In genomic region chr9:57541312-57541711, GRCm38 (mm10) we compare ENCODE assay signal across 9 mouse cellular contexts. TPM values are rescaled to one million over a fixed set of nuclear protein-coding genes. Genes with fewer than 3 reads are reported as not detected.
DNase-seq lines count a peak whose midpoint lies in the region; ATAC-seq and TF ChIP-seq lines count a peak whose summit lies in the region.
"Had no signal": no experiment of that assay in that cellular context is flagged by ENCODE, and none has a peak within 500 bp of the region (broad histone marks: within the 10 kb centered on the region; RNA-seq: fewer than 3 reads in every experiment).

No protein-coding gene starts in this region.

- H3K36me3 ChIP-seq in G1E (replicated peaks): peaks cover 80% of the 10 kb centered on the region
- peaks cover 2% of the 10 kb centered on the region for H3K36me3 ChIP-seq in embryonic facial prominence, embryonic 11.5 days (replicated peaks; ENCODE audit: control insufficient read depth, insufficient read depth, low read depth, low read length)

- intact Hi-C loops in left cerebral cortex, postnatal 14 days (cut with DNase I): loop anchor here (2.0 kb wide), 1 partner anchor 113 kb away; no protein-coding TSS in a partner anchor
- intact Hi-C loops in left cerebral cortex, postnatal 10 days (cut with DNase I): loop anchor here (5.0 kb wide), 1 partner anchor 111 kb away; the partner anchor contains the start of gene Csk

- DNase-seq in cerebellum, adult 18-20 months: peak; percentile 56 to 64
- DNase-seq in cerebellum, adult 11 months: no peak
- peak; percentile 67 to 68 for DNase-seq in left cerebral cortex, postnatal 14 days (ENCODE audit: low spot score in 2 of 2)
- DNase-seq in left cerebral cortex, postnatal 10 days (ENCODE audit: extremely low spot score in 1 of 2, low spot score in 2 of 2): no peak
- peak; percentile 31 for DNase-seq in G1E (ENCODE audit: low spot score)
- peak; percentile 81 for DNase-seq in embryonic facial prominence, embryonic 11.5 days (ENCODE audit: low spot score)
- peak; percentile 74 for DNase-seq in lung, postnatal 10 days
- DNase-seq in ovary, postnatal 10 days (ENCODE audit: low spot score): no peak

- H3K4me2 ChIP-seq in embryonic facial prominence, embryonic 11.5 days (ENCODE audit: low read depth, low read length): no peak overlapping the region
- H3K4me2 ChIP-seq: limb, embryonic 13.5 days had no signal

- WGBS in embryonic facial prominence, embryonic 11.5 days: 19% methylated on average over 1 of the region's 1 CpGs

- H3K4me1 ChIP-seq in G1E (ENCODE audit: insufficient read depth, low read depth, low read length): peaks cover 42% of the 10 kb centered on the region
- H3K4me1 ChIP-seq in embryonic facial prominence, embryonic 11.5 days (ENCODE audit: control insufficient read depth, insufficient read depth, low read length): no peaks in the 10 kb centered on the region

- H3K27ac ChIP-seq in embryonic facial prominence, embryonic 11.5 days (replicated peaks; ENCODE audit: low read depth, low read length): no peak overlapping the region
- H3K27ac ChIP-seq: limb, embryonic 13.5 days had no signal

- peak; percentile 32; the same call in 1 of the 2 replicates for TF ChIP-seq CTCF in G1E (IDR thresholded peaks at IDR 0.05; ENCODE audit: low read depth, low read length)

- ATAC-seq in G1E (ENCODE audit: extremely low read depth, insufficient number of reproducible peaks, low FRiP score, poor library complexity, severe bottlenecking): no peak
- no peak for ATAC-seq in embryonic facial prominence, embryonic 11.5 days (replicated peaks; ENCODE audit: insufficient number of reproducible peaks, low FRiP score, low TSS enrichment, low read depth)

- no peak overlapping the region for H3K9ac ChIP-seq in embryonic facial prominence, embryonic 11.5 days (replicated peaks; ENCODE audit: low read length)
- H3K9ac ChIP-seq: limb, embryonic 13.5 days had no signal

- no peak overlapping the region for H3K4me3 ChIP-seq in G1E (ENCODE audit: low read depth, low read length)
- no peak overlapping the region for H3K4me3 ChIP-seq in embryonic facial prominence, embryonic 11.5 days (ENCODE audit: low read depth, low read length)
- H3K4me3 ChIP-seq: limb, embryonic 13.5 days had no signal

- no peaks in the 10 kb centered on the region for H3K27me3 ChIP-seq in G1E (ENCODE audit: insufficient read depth, low read length)
- H3K27me3 ChIP-seq in embryonic facial prominence, embryonic 11.5 days (ENCODE audit: control insufficient read depth, insufficient read depth, low read length): no peaks in the 10 kb centered on the region
- H3K27me3 ChIP-seq: limb, embryonic 13.5 days had no signal

- no peaks in the 10 kb centered on the region for H3K9me3 ChIP-seq in G1E (replicated peaks)
- no peaks in the 10 kb centered on the region for H3K9me3 ChIP-seq in embryonic facial prominence, embryonic 11.5 days (replicated peaks; ENCODE audit: control insufficient read depth, low read length)
- H3K9me3 ChIP-seq: limb, embryonic 13.5 days had no signal

RNA-seq across cellular contexts. Expression of gene Fam219b, which starts 4.0 kb away (rescaled TPM):
- 10 to 100 TPM; 16.3 to 22.9 TPM for total RNA-seq in left cerebral cortex, postnatal 14 days (2021)
- 10 to 100 TPM; 21.5 to 24.7 TPM for total RNA-seq in left cerebral cortex, postnatal 10 days (2021)
- 8.1 and 9.5 TPM in 2 replicates for total RNA-seq in G1E (2014; fragmentation: Nextera tagmentation)
- 12.2 and 15.5 TPM in 2 replicates for total RNA-seq in G1E (2017)
- 11.3 and 16.8 TPM in 2 replicates for polyA plus RNA-seq in G1E (2012)
- polyA plus RNA-seq in embryonic facial prominence, embryonic 11.5 days (2014; fragmentation: Nextera tagmentation; extraction: Ambion mirVana): 15.3 and 15.8 TPM in 2 replicates

RNA-seq across cellular contexts. Expression of gene Mpi, which starts 11.3 kb away (rescaled TPM):
- total RNA-seq in left cerebral cortex, postnatal 14 days (2021): 10 to 100 TPM; 73.3 to 82.3 TPM
- 10 to 100 TPM; 79.5 to 81.1 TPM for total RNA-seq in left cerebral cortex, postnatal 10 days (2021)
- 11.1 and 12.3 TPM in 2 replicates for total RNA-seq in G1E (2014; fragmentation: Nextera tagmentation)
- total RNA-seq in G1E (2017): 12.1 and 12.5 TPM in 2 replicates
- polyA plus RNA-seq in G1E (2012): 2.5 and 4.4 TPM in 2 replicates
- 41.5 and 42.9 TPM in 2 replicates for polyA plus RNA-seq in embryonic facial prominence, embryonic 11.5 days (2014; fragmentation: Nextera tagmentation; extraction: Ambion mirVana)

RNA-seq across cellular contexts. Expression of gene Scamp2, which starts 19.4 kb away (rescaled TPM):
- 10 to 100 TPM; 25.4 to 29.1 TPM for total RNA-seq in left cerebral cortex, postnatal 14 days (2021)
- 10 to 100 TPM; 25.7 to 29.9 TPM for total RNA-seq in left cerebral cortex, postnatal 10 days (2021)
- total RNA-seq in G1E (2014; fragmentation: Nextera tagmentation): 18.0 and 26.6 TPM in 2 replicates
- 16.6 and 19.4 TPM in 2 replicates for total RNA-seq in G1E (2017)
- polyA plus RNA-seq in G1E (2012): 7.4 and 19.2 TPM in 2 replicates
- polyA plus RNA-seq in embryonic facial prominence, embryonic 11.5 days (2014; fragmentation: Nextera tagmentation; extraction: Ambion mirVana): 49.9 and 50.2 TPM in 2 replicates

RNA-seq across cellular contexts. Expression of gene Cox5a, which starts 20.2 kb away (rescaled TPM):
- total RNA-seq in left cerebral cortex, postnatal 14 days (2021): 100 to 1,000 TPM; 481 to 515 TPM
- 100 to 1,000 TPM; 501 to 523 TPM for total RNA-seq in left cerebral cortex, postnatal 10 days (2021)
- total RNA-seq in G1E (2014; fragmentation: Nextera tagmentation) (88.8 and 106 TPM in 2 replicates), G1E (2017) (129 and 181 TPM in 2 replicates)
- polyA plus RNA-seq in G1E (2012): 455 and 528 TPM in 2 replicates
- 585 and 615 TPM in 2 replicates for polyA plus RNA-seq in embryonic facial prominence, embryonic 11.5 days (2014; fragmentation: Nextera tagmentation; extraction: Ambion mirVana)

RNA-seq across cellular contexts. Expression of gene Rpp25, which starts 37.5 kb away (rescaled TPM):
- total RNA-seq in left cerebral cortex, postnatal 14 days (2021): 10 to 100 TPM; 15.2 to 16.4 TPM
- 10 to 100 TPM; 14.1 to 14.8 TPM for total RNA-seq in left cerebral cortex, postnatal 10 days (2021)
- total RNA-seq in G1E (2014; fragmentation: Nextera tagmentation): 10.8 and 17.4 TPM in 2 replicates
- total RNA-seq in G1E (2017): 2.9 and 5.4 TPM in 2 replicates
- 5.4 and 6.2 TPM in 2 replicates for polyA plus RNA-seq in G1E (2012)
- 0.91 and 2.1 TPM in 2 replicates for polyA plus RNA-seq in embryonic facial prominence, embryonic 11.5 days (2014; fragmentation: Nextera tagmentation; extraction: Ambion mirVana)

Comparison
In these comparisons a context has a peak if more than half of its experiments do, and no peak if none do; other contexts are left out.
1. DNase-seq: peak in cerebellum, adult 18-20 months (2 of 2), left cerebral cortex, postnatal 14 days (2 of 2), G1E (single experiment), embryonic facial prominence, embryonic 11.5 days (single experiment) and lung, postnatal 10 days (single experiment); none in cerebellum, adult 11 months (single experiment), left cerebral cortex, postnatal 10 days (0 of 2) and ovary, postnatal 10 days (single experiment).
2. RNA of gene Mpi, which starts 11.3 kb away (total RNA-seq): 73.3 to 82.3 TPM in left cerebral cortex, postnatal 14 days and 79.5 to 81.1 TPM in left cerebral cortex, postnatal 10 days; 11.1 to 12.5 TPM in G1E; every median in the first group is over 4 times any median in the second.